Mouse (Mus musculus): Measurements from ENCODE around the gene Olfr459.

Olfr459 gene

GRCm38 (mm10) chr6:41775077-41775476 lies at the start of gene Olfr459:
Olfr459 (minus strand) TSS chr6:41775177.
- no peak for DNase-seq (ENCODE audit: low read depth, low spot score)

DNA sequence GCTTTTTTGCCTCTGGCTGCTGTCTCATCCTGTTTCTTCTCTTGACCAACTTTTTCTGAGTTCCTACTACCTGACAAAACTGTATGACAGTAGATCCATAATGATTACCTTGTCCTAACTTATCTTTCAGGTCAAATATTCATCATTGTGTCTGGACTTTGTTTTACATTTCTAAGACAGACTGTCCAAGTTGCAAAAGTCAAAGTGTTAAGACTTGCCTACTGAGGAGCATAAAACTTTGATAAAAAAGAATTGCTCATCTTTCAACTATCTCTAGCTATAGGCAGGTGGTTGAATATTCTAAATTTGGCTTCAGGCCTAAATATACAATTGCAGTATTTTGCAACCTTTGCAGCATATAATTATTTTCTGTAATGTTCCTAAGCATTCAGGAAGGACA lies 49.1 kb upstream of the Olfr459 start:
- no peak for DNase-seq (ENCODE audit: low read depth, low spot score)

GRCm38 (mm10) chr6:41786700-41787099 lies 11.7 kb upstream of the Olfr459 start:
- DNase-seq (ENCODE audit: low read depth, low spot score): no peak

DNA sequence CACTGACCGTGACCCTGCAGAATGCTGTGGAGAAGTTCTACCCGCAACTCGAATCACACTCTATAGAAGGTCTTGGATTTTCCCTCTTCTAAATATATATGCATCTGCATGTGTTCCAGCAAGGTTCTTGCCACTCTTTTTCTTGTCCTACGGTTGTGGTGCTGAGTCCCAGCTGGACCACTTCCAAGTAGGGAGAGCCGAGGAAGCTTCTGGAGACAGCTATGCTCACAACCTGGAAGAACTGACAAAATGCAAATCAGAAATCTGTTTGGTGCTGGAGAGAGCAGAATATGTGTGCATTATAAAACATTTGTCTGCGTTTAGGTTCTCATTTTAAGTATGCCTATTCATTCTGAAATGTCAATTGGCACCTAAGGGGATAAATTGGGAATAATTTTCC lies 744 bp upstream of the Olfr459 start:
- no peak for DNase-seq (ENCODE audit: low read depth, low spot score)

DNA sequence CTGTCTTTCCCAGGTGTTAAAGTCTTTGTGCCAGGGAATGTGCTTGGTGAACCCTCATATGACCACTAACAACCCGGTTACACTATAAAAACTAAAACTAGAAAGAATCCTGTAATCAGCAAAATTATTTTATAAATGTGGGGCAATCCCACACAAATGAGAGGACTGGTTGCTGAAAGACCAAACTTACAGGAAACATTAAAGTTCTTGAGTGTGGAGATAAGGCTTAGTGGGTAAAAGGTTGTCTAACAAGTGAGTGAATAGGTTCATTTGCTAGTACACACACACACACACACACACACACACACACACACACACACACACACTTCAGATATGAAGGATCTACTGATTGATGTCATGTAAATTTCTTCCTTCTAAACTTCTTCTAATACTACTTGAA lies 5.1 kb downstream of the Olfr459 start:
- DNase-seq (ENCODE audit: low read depth, low spot score): no peak

GRCm38 (mm10) chr6:41764306-41764705 lies 10.7 kb downstream of the Olfr459 start:
- DNase-seq (ENCODE audit: low read depth, low spot score): no peak

GRCm38 (mm10) chr6:41762370-41762757 lies 12.6 kb downstream of the Olfr459 start:
- no peak for DNase-seq (ENCODE audit: low read depth, low spot score)

DNA sequence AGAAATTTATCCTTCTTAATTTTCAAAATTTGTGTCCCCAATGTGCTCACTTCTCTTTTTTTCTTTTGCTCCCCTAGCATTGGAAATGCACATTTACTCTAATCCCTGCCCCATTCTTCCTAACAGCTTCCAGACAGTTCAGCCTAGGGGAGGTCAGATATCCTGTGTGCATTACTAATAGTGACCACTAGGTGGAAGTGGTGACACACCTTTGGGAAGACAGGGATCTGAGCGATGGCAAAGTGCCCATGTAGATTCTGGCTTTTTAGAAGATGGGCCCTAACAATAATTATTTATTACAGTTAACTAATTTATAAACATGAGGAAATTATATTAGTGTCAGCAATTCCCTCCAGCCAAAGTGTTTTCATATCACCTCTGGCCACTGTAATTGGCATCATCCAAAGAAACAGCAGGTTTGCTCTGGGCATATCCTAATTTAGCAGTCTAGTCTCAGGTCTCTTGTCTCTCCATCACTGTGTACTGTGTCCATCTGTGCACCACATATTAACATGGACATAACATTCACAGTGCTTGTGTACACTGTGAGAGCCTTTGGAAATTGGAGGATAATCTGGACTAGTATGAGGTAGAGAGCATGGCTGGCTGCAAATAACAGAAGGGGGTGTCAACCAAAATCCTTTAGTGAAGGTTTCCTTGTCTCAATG lies 13.1 kb downstream of the Olfr459 start:
- DNase-seq (ENCODE audit: low read depth, low spot score): peak; percentile 76

DNA sequence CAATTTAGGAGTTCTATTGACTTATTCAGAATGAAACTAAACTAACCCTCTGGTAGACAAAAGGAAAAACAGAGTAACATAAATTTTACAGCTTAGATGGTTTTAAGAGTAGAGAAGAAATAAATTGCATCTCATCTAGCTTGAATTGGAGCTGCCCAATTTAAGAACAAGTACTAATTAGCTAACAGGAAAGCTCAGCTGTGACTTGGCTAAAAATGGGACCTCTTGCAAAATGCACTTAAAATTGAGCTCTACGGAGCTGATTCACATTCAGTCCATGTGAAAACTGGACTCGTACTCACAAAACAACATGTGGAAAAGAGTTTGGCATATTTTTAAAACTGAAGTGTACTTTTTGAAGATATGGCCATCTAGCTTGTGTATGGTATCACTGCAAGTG lies 15.4 kb downstream of the Olfr459 start:
- DNase-seq (ENCODE audit: low read depth, low spot score): no peak

DNA sequence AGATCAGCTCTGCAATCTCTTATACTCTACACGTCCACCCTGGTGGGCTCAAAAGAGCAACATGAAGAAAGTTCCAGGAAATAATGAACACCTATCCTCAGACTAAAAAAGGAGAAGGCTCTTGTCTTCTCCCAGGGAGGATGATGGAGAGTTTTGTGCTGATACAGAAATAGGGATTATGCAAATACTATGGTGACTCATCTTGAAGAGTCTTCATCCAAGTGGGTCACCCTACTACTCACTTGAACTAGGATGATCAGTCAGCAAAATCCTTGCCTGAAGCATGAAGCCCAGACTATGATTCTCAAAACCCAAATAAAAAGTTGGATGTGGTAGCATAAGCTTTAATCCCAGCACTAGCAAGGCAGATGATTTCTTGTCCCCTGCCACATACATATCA lies 16.6 kb downstream of the Olfr459 start:
- no peak for DNase-seq (ENCODE audit: low read depth, low spot score)

- no peak for DNase-seq (ENCODE audit: low read depth, low spot score)
These were observed 17.8 kb downstream of the Olfr459 start for GRCm38 (mm10) chr6:41757199-41757598.

- no peak for DNase-seq (ENCODE audit: low read depth, low spot score)
These were observed 20.4 kb downstream of the Olfr459 start for GRCm38 (mm10) chr6:41754626-41755025.

DNA sequence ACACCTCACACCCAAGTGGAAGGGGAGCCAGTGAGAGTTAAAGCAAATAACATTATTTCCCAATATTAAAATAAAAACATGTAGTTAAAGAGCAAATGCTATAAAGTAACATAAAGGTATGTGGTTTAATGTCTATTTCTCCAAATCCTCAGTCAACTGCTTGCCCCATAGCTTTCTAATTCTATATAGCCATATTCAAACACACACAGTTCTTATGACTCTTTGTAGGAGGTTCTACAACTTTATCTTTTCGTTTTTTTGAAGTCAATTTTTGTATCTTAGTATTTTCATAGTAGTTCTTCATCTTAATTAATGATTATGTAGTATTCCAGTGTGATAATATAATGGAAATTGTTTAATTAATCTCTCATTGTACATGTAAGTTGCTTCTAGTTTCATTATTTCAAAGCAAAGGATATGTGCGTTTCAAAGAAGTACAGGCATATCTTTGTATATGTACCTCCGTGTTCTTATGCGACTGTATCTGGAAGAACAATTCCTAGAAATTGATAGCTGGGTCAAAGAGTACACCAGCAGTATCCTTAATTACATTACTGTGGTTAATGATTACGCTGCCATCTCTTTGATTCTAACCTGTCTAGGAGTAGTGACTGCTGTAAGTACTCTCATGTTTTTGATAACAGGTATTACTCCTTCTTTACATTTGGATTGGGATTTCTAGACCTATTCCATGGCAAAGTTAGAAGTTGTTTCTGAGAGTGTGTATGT lies 30.1 kb downstream of the Olfr459 start:
- DNase-seq (ENCODE audit: low read depth, low spot score): no peak

DNA sequence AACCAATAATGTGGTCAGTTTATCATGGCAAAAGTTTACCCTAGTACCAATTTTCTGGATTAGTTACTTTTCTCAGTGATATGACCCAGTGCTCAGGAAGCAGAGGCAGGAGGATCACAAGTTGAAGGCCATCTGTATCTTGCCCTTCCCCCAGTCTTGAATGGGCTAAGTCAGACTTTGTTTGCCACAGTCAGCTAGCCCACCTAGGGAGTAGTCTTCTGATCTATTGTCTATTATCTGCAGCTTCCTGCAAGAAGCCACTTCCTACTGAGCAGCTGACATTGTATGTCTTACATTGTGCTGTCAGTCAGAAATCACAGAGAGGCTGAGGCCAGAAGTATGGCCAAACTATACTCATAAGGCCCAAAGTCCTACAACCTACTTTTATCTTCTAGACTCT lies 33.9 kb downstream of the Olfr459 start:
- DNase-seq (ENCODE audit: low read depth, low spot score): no peak

GRCm38 (mm10) chr6:41734719-41735470 lies 40.1 kb downstream of the Olfr459 start:
- DNase-seq (ENCODE audit: low read depth, low spot score): no peak

DNA sequence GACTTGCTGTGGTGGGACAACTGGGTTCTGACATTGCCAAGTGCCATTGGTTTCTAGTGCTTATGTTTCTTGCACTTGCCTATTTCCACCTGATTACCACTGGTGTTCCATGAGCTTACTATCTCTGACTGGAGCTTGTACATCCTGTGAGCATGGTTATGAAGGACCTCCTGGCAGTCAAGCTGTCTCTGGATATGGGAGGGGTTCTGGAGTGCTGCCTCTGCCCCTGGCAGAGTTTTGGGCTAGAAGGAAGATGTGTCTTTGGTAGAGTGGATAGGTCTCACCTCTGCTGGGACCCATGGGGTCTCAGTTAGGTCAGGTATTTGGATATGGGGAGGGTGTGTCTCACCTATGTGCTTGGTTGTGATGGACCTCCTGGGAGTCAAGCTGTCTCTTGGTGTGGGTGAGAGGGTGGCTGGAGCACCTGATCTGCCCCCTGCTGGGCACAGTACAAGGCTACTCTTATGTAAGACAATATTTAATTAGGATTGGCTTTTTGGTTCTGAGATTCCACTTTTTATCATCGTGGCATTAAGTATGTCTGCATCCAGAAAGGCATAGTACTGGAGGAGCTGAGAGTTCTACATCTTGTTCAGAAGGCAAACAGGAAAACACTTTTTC lies 46.9 kb downstream of the Olfr459 start:
- DNase-seq (ENCODE audit: low read depth, low spot score): no peak

- DNase-seq (ENCODE audit: low read depth, low spot score): no peak
These were observed 53.5 kb downstream of the Olfr459 start for GRCm38 (mm10) chr6:41721430-41721829.

Measured in forelimb bud, embryonic 11.5 days (tissue).